Mouse (Mus musculus) C2C12 (cell line): ENCODE results near the gene Ap2a1.

Experiments
- CEBPB ChIP-seq: IDR thresholded peaks from one replicate; pipeline ENCODE4 v1.6.1; 2011; ENCODE audit warnings: low read depth, mild to moderate bottlenecking, control low read depth, moderate library complexity
- CTCF ChIP-seq: IDR thresholded peaks from one replicate; pipeline ENCODE4 v1.5.1; 2011; ENCODE audit not compliant: control insufficient read depth, insufficient read depth, insufficient read length
- FOSL1 ChIP-seq: IDR thresholded peaks from one replicate; pipeline ENCODE4 v1.8.0; 2011; ENCODE audit warnings: mild to moderate bottlenecking, low read length; ENCODE audit not compliant: poor library complexity, insufficient read depth, severe bottlenecking
- MAX ChIP-seq: IDR thresholded peaks from one replicate; pipeline ENCODE4 v1.6.1; 2011; ENCODE audit warnings: mild to moderate bottlenecking, control low read depth
- MYOD1 ChIP-seq: IDR thresholded peaks from one replicate; pipeline ENCODE4 v1.6.1; 2011; ENCODE audit warnings: low read depth; ENCODE audit not compliant: control insufficient read depth, insufficient read length
- MYOG ChIP-seq: IDR thresholded peaks from one replicate; pipeline ENCODE4 v1.6.1; 2011; ENCODE audit not compliant: control insufficient read depth, insufficient read length; ENCODE audit errors: extremely low read depth
- USF1 ChIP-seq: IDR thresholded peaks from one replicate; pipeline ENCODE4 v1.6.1; 2011; ENCODE audit warnings: low read depth, mild to moderate bottlenecking, control low read depth, moderate library complexity

- TF ChIP-seq MAX (no peak), FOSL1 (no peak), CTCF (no peak), MYOG (no peak), MYOD1 (no peak), USF1 (no peak), CEBPB (no peak)
Measured at GRCm38 (mm10) chr7:44955628-44956027, 26.3 kb upstream of the Ap2a1 start.
